Mouse (Mus musculus) spleen, adult 2 months (tissue): Measurements from ENCODE around the gene Zyg11b. TPM values are rescaled to one million over a fixed set of nuclear protein-coding genes. Genes with fewer than 3 reads are reported as not detected.
A peak's percentile ranks its signal among the peaks of the same experiment; 100 is the strongest.

Source experiments
- DNase-seq, 2 experiments: peaks; one replicate each; pipeline versions ENCODE4 v3.0.0 to v3.0.0-alpha.2; 2012 to 2021; ENCODE audit warnings: low spot score in 2 of 2, low read depth in 1 of 2
- H3K27ac ChIP-seq: fragments of 200-500 bp; 2 replicates; pipeline ENCODE4 v1.5.1; 2012; ENCODE audit warnings: low read length, inconsistent platforms; ENCODE audit not compliant: insufficient read depth
- H3K27me3 ChIP-seq: fragments of 200-500 bp; 2 replicates; pipeline ENCODE4 v1.6.1; 2012; ENCODE audit warnings: mild to moderate bottlenecking, moderate library complexity, low read length, inconsistent platforms; ENCODE audit not compliant: control insufficient read depth, insufficient read depth
- H3K36me3 ChIP-seq: fragments of 200-500 bp; 2 replicates; pipeline ENCODE4 v1.6.1; 2012; ENCODE audit warnings: mild to moderate bottlenecking, low read length, inconsistent platforms; ENCODE audit not compliant: control insufficient read depth, insufficient read depth
- H3K4me1 ChIP-seq: fragments of 200-500 bp; 2 replicates; pipeline ENCODE4 v1.6.1; 2011; ENCODE audit warnings: inconsistent platforms; ENCODE audit not compliant: control insufficient read depth, insufficient read depth, insufficient read length
- H3K4me3 ChIP-seq: fragments of 200-500 bp; 2 replicates; pipeline ENCODE4 v1.5.1; 2011; ENCODE audit warnings: mild to moderate bottlenecking, inconsistent platforms; ENCODE audit not compliant: insufficient read depth, insufficient read length; ENCODE audit errors: extremely low read depth
- CTCF ChIP-seq: fragments of 200-500 bp; IDR thresholded peaks from 2 replicates; pipeline ENCODE4 v1.5.1; 2011; ENCODE audit warnings: mild to moderate bottlenecking, inconsistent platforms; ENCODE audit not compliant: insufficient read depth, insufficient read length, insufficient replicate concordance; ENCODE audit errors: extremely low read depth
- POLR2A ChIP-seq: fragments of 200-500 bp; IDR thresholded peaks from 2 replicates; pipeline ENCODE4 v1.6.1; 2011; ENCODE audit warnings: low read depth, low read length, inconsistent platforms
- WGBS: fragments of 180-500 bp; shearing (Covaris S2); methylation state at CpG from one replicate; pipeline ENCODE4 v1.1.7; 2018; 5-methylcytosine and 5-hydroxymethylcytosine counted together
- polyA plus RNA-seq: library from polyadenylated mRNA; depleted of rRNA; stranded (reverse); fragments of >200 nt; gene quantifications from 2 replicates; pipeline ENCODE4 v1.2.3, GENCODE M21; 2012

Zyg11b gene
- polyA plus RNA-seq, 1 experiment: 4.3 TPM

DNA sequence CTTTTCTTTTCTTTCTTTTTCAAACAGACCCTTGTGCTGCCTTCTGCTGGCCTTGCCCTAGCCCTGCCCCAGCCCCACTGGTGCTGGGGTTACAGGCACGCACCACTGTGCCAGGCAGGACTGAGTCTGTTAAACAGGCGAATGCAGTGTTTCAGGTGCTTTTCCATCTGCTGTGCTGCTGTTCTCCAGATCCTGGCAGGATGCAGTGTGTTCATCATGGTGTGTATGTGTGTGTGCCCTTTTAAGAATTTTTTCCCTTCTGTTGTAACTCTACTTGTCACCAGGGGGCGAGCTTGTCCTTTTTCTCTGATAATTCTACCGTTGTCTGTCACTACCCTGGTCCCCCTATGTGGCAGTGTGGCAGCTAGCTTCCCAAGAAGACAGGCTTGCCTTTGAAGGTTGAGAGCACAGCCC, 38.4 kb upstream of the Zyg11b start:
- TF ChIP-seq CTCF (peak; percentile 33; the same call in 1 of the 2 replicates), POLR2A (no peak)
- peaks cover 7% of the 10 kb centered on the region for H3K36me3 ChIP-seq
- peak in 1 of 2 experiments; percentile 41 for DNase-seq
- H3K4me3 ChIP-seq: no peak overlapping the region
- no peak overlapping the region for H3K27ac ChIP-seq
- no peaks in the 10 kb centered on the region for H3K27me3 ChIP-seq
- H3K4me1 ChIP-seq: no peaks in the 10 kb centered on the region
- 38% methylated on average over 4 of the region's 4 CpGs for WGBS

DNA sequence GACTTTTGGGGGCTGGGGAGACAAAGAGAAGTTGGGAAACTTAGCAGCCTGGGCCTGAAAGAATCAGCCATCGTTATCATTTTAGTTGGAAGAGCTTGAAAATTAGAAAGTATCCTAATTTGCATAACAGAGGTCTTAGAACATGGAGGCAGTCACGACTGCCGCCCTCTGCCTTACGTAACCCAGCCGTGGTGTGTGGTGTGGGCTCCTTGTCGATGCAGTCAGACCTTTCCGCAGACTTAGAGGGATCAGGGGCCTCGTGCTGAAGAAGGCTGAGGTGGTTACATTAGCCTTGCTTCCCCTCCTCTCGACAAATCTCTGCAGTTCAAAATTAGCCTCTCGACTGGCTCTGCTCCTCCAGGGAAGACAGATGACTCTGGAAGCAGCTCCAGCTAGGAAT, 37.9 kb upstream of the Zyg11b start:
- H3K27ac ChIP-seq: no peak overlapping the region
- 86% methylated on average over 10 of the region's 10 CpGs for WGBS
- H3K4me1 ChIP-seq: no peaks in the 10 kb centered on the region
- no peaks in the 10 kb centered on the region for H3K27me3 ChIP-seq
- TF ChIP-seq CTCF (no peak), POLR2A (no peak)
- peaks cover 7% of the 10 kb centered on the region for H3K36me3 ChIP-seq
- H3K4me3 ChIP-seq: no peak overlapping the region
- DNase-seq: no peak

DNA sequence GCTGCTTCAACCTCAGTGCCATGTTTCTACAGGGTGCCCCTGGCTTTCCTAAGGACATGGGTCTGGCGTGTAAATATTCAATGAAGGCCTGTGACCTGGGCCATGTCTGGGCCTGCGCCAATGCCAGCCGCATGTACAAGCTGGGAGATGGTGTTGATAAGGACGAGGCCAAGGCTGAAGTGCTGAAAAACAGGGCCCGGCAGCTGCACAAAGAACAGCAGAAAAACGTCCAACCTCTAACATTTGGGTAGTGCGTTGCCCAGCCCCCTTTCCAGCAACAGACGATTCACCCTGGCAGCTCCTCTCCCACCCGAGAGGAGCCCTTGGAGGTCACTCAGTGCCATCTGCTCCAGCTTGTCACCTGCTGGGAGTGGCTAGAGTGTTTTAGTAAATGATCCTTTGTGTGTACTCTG, 37.4 kb upstream of the Zyg11b start:
- Histone ChIP-seq H3K36me3 (peaks cover 7% of the 10 kb centered on the region), H3K27ac (no peak overlapping the region), H3K27me3 (no peaks in the 10 kb centered on the region), H3K4me3 (no peak overlapping the region), H3K4me1 (no peaks in the 10 kb centered on the region)
- WGBS: 86% methylated on average over 9 of the region's 9 CpGs
- DNase-seq: no peak
- no peak for TF ChIP-seq CTCF
- no peak for TF ChIP-seq POLR2A

DNA sequence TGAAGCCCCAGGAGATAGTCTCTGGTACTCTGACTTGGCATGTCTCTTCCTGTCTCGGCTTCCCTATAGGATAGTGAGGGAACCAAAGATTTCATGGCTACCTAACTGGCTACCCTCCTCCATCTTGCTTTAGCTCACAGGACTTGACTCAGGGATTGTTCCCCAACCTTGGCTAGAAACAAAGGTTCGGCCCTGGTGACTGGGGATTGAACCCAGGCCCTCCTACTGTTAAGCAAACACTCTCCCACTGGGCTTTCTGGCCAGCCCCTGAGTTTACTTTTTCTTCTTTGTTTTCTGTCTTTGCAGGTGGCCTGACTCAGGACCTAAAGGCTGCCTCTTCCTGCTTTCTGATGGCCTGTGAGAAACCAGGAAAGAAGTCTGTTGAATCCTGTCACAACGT, 36.9 kb upstream of the Zyg11b start:
- Histone ChIP-seq H3K4me1 (no peaks in the 10 kb centered on the region), H3K36me3 (peaks cover 7% of the 10 kb centered on the region), H3K4me3 (no peak overlapping the region), H3K27me3 (no peaks in the 10 kb centered on the region), H3K27ac (no peak overlapping the region)
- 86% methylated on average over 3 of the region's 3 CpGs for whole genome bisulfite sequencing
- DNase-seq: no peak
- TF ChIP-seq POLR2A: no peak
- TF ChIP-seq CTCF: no peak

DNA sequence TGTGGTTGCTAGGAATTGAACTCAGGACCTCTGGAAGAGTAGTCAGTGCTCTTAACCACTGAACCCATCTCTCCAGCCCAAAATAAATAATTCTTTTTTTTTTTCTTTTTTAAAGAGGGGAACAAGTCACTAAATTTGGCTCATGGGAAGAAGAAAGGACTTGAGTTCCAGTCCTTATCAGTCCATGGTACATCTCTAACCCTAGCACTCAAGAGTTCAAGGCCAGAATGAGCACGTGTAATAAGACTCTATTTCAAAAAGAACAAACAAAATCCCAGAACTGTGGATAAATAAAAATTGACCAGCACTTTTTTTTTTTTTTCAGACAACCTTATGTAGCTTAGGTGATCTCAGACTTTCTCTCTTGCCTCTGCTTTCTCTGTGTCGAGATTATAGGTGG, 35.9 kb upstream of the Zyg11b start:
- H3K27ac ChIP-seq: no peak overlapping the region
- no peak for TF ChIP-seq CTCF
- no peak for TF ChIP-seq POLR2A
- no peaks in the 10 kb centered on the region for H3K4me1 ChIP-seq
- DNase-seq: no peak
- peaks cover 10% of the 10 kb centered on the region for H3K36me3 ChIP-seq
- H3K4me3 ChIP-seq: no peak overlapping the region
- 82% methylated on average over 2 of the region's 2 CpGs for WGBS
- no peaks in the 10 kb centered on the region for H3K27me3 ChIP-seq

DNA sequence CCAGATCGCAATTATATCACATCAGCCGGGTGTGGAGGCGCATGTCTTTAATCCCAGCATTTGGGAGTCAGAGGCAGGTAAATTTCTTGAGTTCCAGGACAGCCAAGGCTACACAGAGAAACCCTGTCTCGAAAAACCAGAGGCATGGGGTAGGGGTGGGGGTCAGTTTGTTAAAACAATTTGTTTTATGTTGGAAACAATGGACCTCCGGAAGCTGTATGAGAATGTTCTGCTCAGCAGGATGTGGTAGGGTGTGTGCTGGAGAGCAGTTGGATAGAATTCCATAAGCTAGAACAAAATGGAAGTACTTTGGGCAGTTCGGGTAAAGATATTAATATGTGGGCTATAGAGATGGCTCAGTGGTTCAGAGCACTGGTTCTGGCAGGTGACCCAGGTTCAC, 34.5 kb upstream of the Zyg11b start:
- Histone ChIP-seq H3K27me3 (no peaks in the 10 kb centered on the region), H3K36me3 (peaks cover 10% of the 10 kb centered on the region), H3K27ac (no peak overlapping the region), H3K4me1 (no peaks in the 10 kb centered on the region), H3K4me3 (no peak overlapping the region)
- 92% methylated on average over 6 of the region's 6 CpGs for WGBS
- TF ChIP-seq POLR2A: no peak
- DNase-seq: no peak

DNA sequence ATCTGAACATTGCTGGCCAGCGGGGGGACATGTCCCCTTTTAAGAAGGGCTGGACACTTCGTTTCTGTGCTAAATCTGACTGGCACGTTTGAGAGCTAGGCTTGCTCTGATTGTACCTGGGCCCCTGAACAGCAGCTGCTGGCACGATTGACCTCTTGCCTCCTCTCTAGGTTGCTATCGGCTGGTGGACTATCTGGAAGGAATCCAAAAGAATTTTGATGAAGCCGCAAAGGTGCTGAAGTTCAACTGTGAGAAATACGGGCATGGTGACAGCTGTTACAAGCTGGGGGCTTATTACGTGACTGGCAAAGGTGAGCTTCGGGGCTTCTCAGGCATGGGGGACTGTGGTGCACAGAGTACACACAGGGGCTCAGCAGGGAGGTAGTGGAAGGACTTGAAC, 31.1 kb upstream of the Zyg11b start:
- Histone ChIP-seq H3K4me3 (no peak overlapping the region), H3K27me3 (no peaks in the 10 kb centered on the region), H3K36me3 (peaks cover 3% of the 10 kb centered on the region; the same call in 1 of the 2 replicates), H3K4me1 (no peaks in the 10 kb centered on the region), H3K27ac (no peak overlapping the region)
- TF ChIP-seq CTCF: no peak
- no peak for TF ChIP-seq POLR2A
- no peak for DNase-seq
- WGBS: 92% methylated on average over 9 of the region's 9 CpGs
